Mouse (Mus musculus): Measurements from ENCODE around the gene Snx29. TPM values are rescaled to one million over a fixed set of nuclear protein-coding genes. Genes with fewer than 3 reads are reported as not detected.

Snx29 gene
- total and polyA plus RNA-seq, 2 experiments: 2.0 to 10.3 TPM

GRCm38 (mm10) chr16:11518803-11519498 lies 196.2 kb downstream of the Snx29 start:
- no peaks in the 10 kb centered on the region for H3K79me2 ChIP-seq (ENCODE audit: control insufficient read depth, insufficient read depth, low read length)
- H3K4me1 ChIP-seq (ENCODE audit: control insufficient read depth, insufficient read depth, low read length): no peaks in the 10 kb centered on the region
- no peak overlapping the region for H3K9ac ChIP-seq (ENCODE audit: low read depth, low read length)
- no peak for DNase-seq (ENCODE audit: extremely low read depth, low read depth, low spot score)
- H3K4me3 ChIP-seq (ENCODE audit: insufficient read depth, low read depth, low read length): no peak overlapping the region
- no peak for TF ChIP-seq POLR2A (IDR thresholded peaks at IDR 0.05; ENCODE audit: extremely low read depth, insufficient read depth, low read length)
- TF ChIP-seq CTCF (IDR thresholded peaks at IDR 0.05; ENCODE audit: low read depth, low read length): no peak
- peaks cover 2% of the 10 kb centered on the region; the same call in 1 of the 2 replicates for H3K36me3 ChIP-seq (ENCODE audit: control insufficient read depth, insufficient read depth, low read length)
- 93% methylated on average over 12 of the region's 12 CpGs for WGBS
- H3K27me3 ChIP-seq (ENCODE audit: control insufficient read depth, insufficient read depth, low read length): no peaks in the 10 kb centered on the region
- no peak overlapping the region for H3K27ac ChIP-seq (replicated peaks; ENCODE audit: insufficient read depth, low read depth, low read length)

GRCm38 (mm10) chr16:11526104-11526786 lies 203.5 kb downstream of the Snx29 start:
- H3K4me3 ChIP-seq (ENCODE audit: insufficient read depth, low read depth, low read length): no peak overlapping the region
- H3K9ac ChIP-seq (ENCODE audit: low read depth, low read length): no peak overlapping the region
- WGBS: 91% methylated on average over 10 of the region's 10 CpGs
- H3K79me2 ChIP-seq (ENCODE audit: control insufficient read depth, insufficient read depth, low read length): no peaks in the 10 kb centered on the region
- no peak overlapping the region for H3K27ac ChIP-seq (replicated peaks; ENCODE audit: insufficient read depth, low read depth, low read length)
- H3K4me1 ChIP-seq (ENCODE audit: control insufficient read depth, insufficient read depth, low read length): no peaks in the 10 kb centered on the region
- H3K36me3 ChIP-seq (ENCODE audit: control insufficient read depth, insufficient read depth, low read length): no peaks in the 10 kb centered on the region
- no peaks in the 10 kb centered on the region for H3K27me3 ChIP-seq (ENCODE audit: control insufficient read depth, insufficient read depth, low read length)
- DNase-seq (ENCODE audit: extremely low read depth, low read depth, low spot score): no peak
- TF ChIP-seq POLR2A (IDR thresholded peaks at IDR 0.05; ENCODE audit: extremely low read depth, insufficient read depth, low read length): no peak
- no peak for TF ChIP-seq CTCF (IDR thresholded peaks at IDR 0.05; ENCODE audit: low read depth, low read length)

- WGBS: 96% methylated on average over 10 of the region's 10 CpGs
- no peak overlapping the region for H3K9ac ChIP-seq (ENCODE audit: low read depth, low read length)
- H3K27me3 ChIP-seq (ENCODE audit: control insufficient read depth, insufficient read depth, low read length): no peaks in the 10 kb centered on the region
- no peak overlapping the region for H3K27ac ChIP-seq (replicated peaks; ENCODE audit: insufficient read depth, low read depth, low read length)
- no peaks in the 10 kb centered on the region for H3K79me2 ChIP-seq (ENCODE audit: control insufficient read depth, insufficient read depth, low read length)
- no peaks in the 10 kb centered on the region for H3K4me1 ChIP-seq (ENCODE audit: control insufficient read depth, insufficient read depth, low read length)
- H3K4me3 ChIP-seq (ENCODE audit: insufficient read depth, low read depth, low read length): no peak overlapping the region
- H3K36me3 ChIP-seq (ENCODE audit: control insufficient read depth, insufficient read depth, low read length): no peaks in the 10 kb centered on the region
- TF ChIP-seq POLR2A (IDR thresholded peaks at IDR 0.05; ENCODE audit: extremely low read depth, insufficient read depth, low read length) (no peak), CTCF (IDR thresholded peaks at IDR 0.05; ENCODE audit: low read depth, low read length) (no peak)
- DNase-seq (ENCODE audit: extremely low read depth, low read depth, low spot score): no peak
These were observed 204.3 kb downstream of the Snx29 start for GRCm38 (mm10) chr16:11526996-11527395.

DNA sequence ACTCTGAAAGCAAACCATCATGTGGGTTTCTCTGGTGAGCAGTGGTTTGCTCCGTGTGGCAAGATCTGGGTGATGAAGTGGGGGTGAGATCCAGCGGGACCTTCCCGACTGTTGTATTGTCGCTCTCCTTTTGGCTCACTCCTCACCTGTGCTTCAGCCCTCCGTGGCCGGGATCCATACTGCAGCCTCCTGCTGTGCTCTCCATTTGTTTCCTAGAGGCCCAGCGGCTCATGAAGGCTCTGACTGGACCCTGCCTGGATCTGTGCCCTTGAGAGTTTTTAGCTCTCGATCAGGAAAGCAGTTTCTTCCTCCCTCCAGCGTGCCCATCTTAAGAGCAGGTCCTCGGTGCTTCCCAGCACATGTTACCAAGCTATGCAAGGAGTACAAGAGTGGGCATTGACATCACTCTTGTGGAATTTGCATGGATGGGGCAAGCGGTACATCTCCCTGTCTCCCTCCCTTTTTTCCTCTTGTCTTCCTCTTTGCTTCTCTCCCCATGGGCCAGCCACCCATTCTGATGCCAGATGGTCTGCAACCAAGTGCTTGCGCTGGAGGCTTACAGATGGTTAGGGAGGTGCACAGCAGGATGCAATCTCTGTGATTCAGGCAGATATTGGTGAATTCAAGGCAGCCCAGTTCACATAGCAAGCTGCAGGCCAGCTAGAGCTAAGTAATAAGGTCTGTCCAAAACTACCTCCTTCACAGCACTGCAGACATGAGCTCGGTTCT lies 207.9 kb downstream of the Snx29 start:
- Histone ChIP-seq H3K4me1 (ENCODE audit: control insufficient read depth, insufficient read depth, low read length) (no peaks in the 10 kb centered on the region), H3K36me3 (ENCODE audit: control insufficient read depth, insufficient read depth, low read length) (peaks cover 4% of the 10 kb centered on the region; the same call in 1 of the 2 replicates), H3K27me3 (ENCODE audit: control insufficient read depth, insufficient read depth, low read length) (no peaks in the 10 kb centered on the region), H3K4me3 (ENCODE audit: insufficient read depth, low read depth, low read length) (no peak overlapping the region), H3K9ac (ENCODE audit: low read depth, low read length) (no peak overlapping the region), H3K79me2 (ENCODE audit: control insufficient read depth, insufficient read depth, low read length) (no peaks in the 10 kb centered on the region), H3K27ac (replicated peaks; ENCODE audit: insufficient read depth, low read depth, low read length) (no peak overlapping the region)
- TF ChIP-seq CTCF (IDR thresholded peaks at IDR 0.05; ENCODE audit: low read depth, low read length) (no peak), POLR2A (IDR thresholded peaks at IDR 0.05; ENCODE audit: extremely low read depth, insufficient read depth, low read length) (no peak)
- no peak for DNase-seq (ENCODE audit: extremely low read depth, low read depth, low spot score)
- 89% methylated on average over 13 of the region's 13 CpGs for WGBS

DNA sequence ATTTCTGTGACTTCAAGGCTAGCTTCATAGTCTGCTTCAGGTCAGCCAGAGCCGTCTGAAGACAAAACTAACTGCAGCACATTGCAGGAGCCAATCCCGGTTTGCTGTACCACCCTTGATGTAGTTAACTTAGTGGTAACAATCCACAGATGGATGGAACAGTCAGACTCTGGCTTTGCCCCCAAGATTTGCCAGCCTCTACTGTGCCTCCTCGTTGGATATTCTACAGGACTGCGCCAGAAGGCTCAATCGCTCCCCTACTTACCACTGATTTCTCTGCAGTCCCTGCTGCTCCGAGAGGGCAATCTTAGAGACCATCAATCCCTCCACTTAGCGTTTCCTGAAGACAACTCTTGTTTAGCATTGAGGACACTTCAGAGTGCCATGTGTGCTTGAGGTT lies 208.7 kb downstream of the Snx29 start:
- H3K36me3 ChIP-seq (ENCODE audit: control insufficient read depth, insufficient read depth, low read length): peaks cover 7% of the 10 kb centered on the region; the same call in 1 of the 2 replicates
- H3K4me3 ChIP-seq (ENCODE audit: insufficient read depth, low read depth, low read length): no peak overlapping the region
- no peak overlapping the region for H3K27ac ChIP-seq (replicated peaks; ENCODE audit: insufficient read depth, low read depth, low read length)
- H3K9ac ChIP-seq (ENCODE audit: low read depth, low read length): no peak overlapping the region
- DNase-seq (ENCODE audit: extremely low read depth, low read depth, low spot score): no peak
- no peaks in the 10 kb centered on the region for H3K4me1 ChIP-seq (ENCODE audit: control insufficient read depth, insufficient read depth, low read length)
- WGBS: 97% methylated on average over 7 of the region's 7 CpGs
- no peaks in the 10 kb centered on the region for H3K27me3 ChIP-seq (ENCODE audit: control insufficient read depth, insufficient read depth, low read length)
- H3K79me2 ChIP-seq (ENCODE audit: control insufficient read depth, insufficient read depth, low read length): no peaks in the 10 kb centered on the region
- TF ChIP-seq CTCF (IDR thresholded peaks at IDR 0.05; ENCODE audit: low read depth, low read length) (no peak), POLR2A (IDR thresholded peaks at IDR 0.05; ENCODE audit: extremely low read depth, insufficient read depth, low read length) (no peak)
